Mouse (Mus musculus) stomach, embryonic 15.5 days (tissue): Measurements from ENCODE around the gene Gm38431. TPM values are rescaled to one million over a fixed set of nuclear protein-coding genes. Genes with fewer than 3 reads are reported as not detected.

Experiments
- ATAC-seq: fragments of 200-750 bp; cut with Nextera tagmentation; 2 replicates; pipeline ENCODE4 v1.8.0; 2017; ENCODE audit warnings: low read depth, moderate number of reproducible peaks, moderate TSS enrichment; ENCODE audit not compliant: insufficient read depth, low FRiP score
- H3K27ac ChIP-seq: fragments of 300-500 bp; sonication (generic); 2 replicates; pipeline ENCODE4 v1.5.1; 2015; ENCODE audit warnings: mild to moderate bottlenecking, inconsistent platforms
- H3K27me3 ChIP-seq: fragments of 300-500 bp; sonication (generic); replicated peaks from 2 replicates; pipeline ENCODE4 v1.6.1; 2015; ENCODE audit warnings: inconsistent platforms
- H3K36me3 ChIP-seq: fragments of 300-500 bp; sonication (generic); 2 replicates; pipeline ENCODE4 v1.6.1; 2015; ENCODE audit warnings: inconsistent platforms
- H3K4me1 ChIP-seq: fragments of 300-500 bp; sonication (generic); 2 replicates; pipeline ENCODE4 v1.6.1; 2015; ENCODE audit warnings: inconsistent platforms
- H3K4me2 ChIP-seq: fragments of 300-500 bp; sonication (generic); 2 replicates; pipeline ENCODE4 v1.6.1; 2015; ENCODE audit warnings: mild to moderate bottlenecking, inconsistent platforms
- H3K4me3 ChIP-seq: fragments of 300-500 bp; sonication (generic); replicated peaks from 2 replicates; pipeline ENCODE4 v1.5.1; 2015; ENCODE audit warnings: inconsistent platforms
- H3K9ac ChIP-seq: fragments of 300-500 bp; sonication (generic); 2 replicates; pipeline ENCODE4 v1.6.1; 2015; ENCODE audit warnings: inconsistent platforms
- H3K9me3 ChIP-seq: fragments of 300-500 bp; sonication (generic); 2 replicates; pipeline ENCODE4 v1.6.1; 2016; ENCODE audit warnings: inconsistent platforms
- WGBS: fragments of 180-500 bp; shearing (Covaris S2); methylation state at CpG from one replicate; pipeline ENCODE4 v1.1.7; 2015; 5-methylcytosine and 5-hydroxymethylcytosine counted together
- polyA plus RNA-seq: library from polyadenylated mRNA; unstranded; fragments of >200 nt; fragmentation: Nextera tagmentation; extraction: Ambion mirVana; gene quantifications from 2 replicates; pipeline ENCODE4 v1.2.1, GENCODE M21; 2015

Gene Gm38431
- polyA plus RNA-seq, 1 experiment from 2014 or later: 1.7 TPM

DNA sequence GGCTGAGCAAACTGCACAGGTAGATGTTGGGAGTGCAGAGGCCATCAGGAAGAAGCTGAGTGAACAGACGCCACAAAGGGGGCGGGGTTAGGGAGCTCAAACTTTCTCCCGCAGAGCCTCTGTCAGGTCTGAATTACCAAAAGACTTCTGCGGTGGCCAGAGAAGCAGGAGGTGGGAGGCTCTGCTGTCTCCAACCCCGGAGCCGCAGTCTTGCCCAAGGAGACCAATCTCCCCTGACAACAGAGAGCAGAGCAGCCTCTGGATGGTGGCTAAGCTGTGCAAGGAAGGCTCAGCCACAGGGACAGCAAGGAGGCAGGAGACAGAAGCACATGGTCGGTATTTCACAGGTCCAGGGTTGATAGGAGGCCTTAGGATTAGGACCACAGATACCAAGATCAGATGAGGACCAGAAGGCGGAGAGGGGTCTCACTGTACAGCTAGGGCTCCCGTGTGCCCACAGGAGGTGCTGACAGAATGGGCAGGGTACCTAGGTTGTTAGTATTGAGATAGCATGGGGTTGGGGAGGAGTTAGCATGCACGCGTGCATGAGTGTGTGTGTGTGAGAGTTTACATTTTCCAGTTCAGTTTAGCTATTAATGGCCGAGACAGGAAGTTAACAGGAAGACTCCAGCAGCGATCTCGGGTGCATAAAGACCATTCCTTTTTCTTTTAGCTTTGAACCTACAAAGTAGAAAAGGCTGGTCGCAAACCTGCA, 8.8 kb upstream of the Gm38431 start:
- no peaks in the 10 kb centered on the region for H3K4me1 ChIP-seq
- no peaks in the 10 kb centered on the region for H3K27me3 ChIP-seq
- no peak overlapping the region; the same call in 1 of the 2 replicates for H3K9ac ChIP-seq
- H3K36me3 ChIP-seq: no peaks in the 10 kb centered on the region
- H3K4me2 ChIP-seq: peak overlapping the region; percentile 8; the same call in 1 of the 2 replicates
- WGBS: 37% methylated on average over 15 of the region's 15 CpGs
- H3K27ac ChIP-seq: no peak overlapping the region
- no peaks in the 10 kb centered on the region for H3K9me3 ChIP-seq
- no peak for ATAC-seq
- no peak overlapping the region for H3K4me3 ChIP-seq

DNA sequence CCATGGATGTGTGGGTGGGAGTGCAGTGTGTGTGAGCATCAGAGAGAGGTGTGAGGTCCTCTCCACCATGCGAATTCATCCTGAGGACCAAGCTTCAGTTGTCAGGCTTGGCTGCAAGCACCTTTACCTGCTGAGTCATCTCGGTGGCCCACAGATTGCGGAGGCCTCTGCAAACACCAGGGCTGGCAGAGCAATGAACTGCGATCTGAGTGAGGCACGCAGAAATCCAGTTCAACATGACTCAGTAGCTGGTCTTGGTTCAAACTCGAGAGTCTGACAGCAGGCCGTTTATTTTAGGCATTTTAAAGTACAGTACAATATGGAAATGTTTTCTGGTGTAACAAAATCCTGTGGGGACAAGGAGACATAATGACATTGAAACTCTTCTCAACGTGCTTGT, 6.0 kb upstream of the Gm38431 start:
- ATAC-seq: no peak
- 62% methylated on average over 8 of the region's 8 CpGs for WGBS
- Histone ChIP-seq H3K4me3 (no peak overlapping the region), H3K4me2 (no peak overlapping the region), H3K27me3 (no peaks in the 10 kb centered on the region), H3K9ac (no peak overlapping the region), H3K27ac (no peak overlapping the region), H3K9me3 (no peaks in the 10 kb centered on the region), H3K36me3 (no peaks in the 10 kb centered on the region), H3K4me1 (no peaks in the 10 kb centered on the region)

GRCm38 (mm10) chr9:21095958-21096357, 4.2 kb upstream of the Gm38431 start:
- Histone ChIP-seq H3K36me3 (no peaks in the 10 kb centered on the region), H3K27me3 (no peaks in the 10 kb centered on the region), H3K4me3 (no peak overlapping the region), H3K27ac (no peak overlapping the region), H3K9ac (no peak overlapping the region), H3K9me3 (no peaks in the 10 kb centered on the region), H3K4me1 (peaks cover under 1% of the 10 kb centered on the region; the same call in 1 of the 2 replicates), H3K4me2 (no peak overlapping the region)
- no peak for ATAC-seq
- 87% methylated on average over 4 of the region's 4 CpGs for WGBS

GRCm38 (mm10) chr9:21093423-21093822, 1.6 kb upstream of the Gm38431 start:
- Histone ChIP-seq H3K4me1 (peaks cover 11% of the 10 kb centered on the region), H3K4me3 (no peak overlapping the region), H3K27me3 (no peaks in the 10 kb centered on the region), H3K4me2 (no peak overlapping the region), H3K36me3 (peaks cover 19% of the 10 kb centered on the region), H3K27ac (no peak overlapping the region), H3K9me3 (no peaks in the 10 kb centered on the region), H3K9ac (no peak overlapping the region)
- no peak for ATAC-seq
- WGBS: 93% methylated on average over 9 of the region's 9 CpGs

GRCm38 (mm10) chr9:21090972-21091706, 658 bp downstream of the Gm38431 start:
- peak; percentile 3; the same call in 1 of the 2 replicates for ATAC-seq
- Histone ChIP-seq H3K9me3 (no peaks in the 10 kb centered on the region), H3K36me3 (peaks cover 35% of the 10 kb centered on the region), H3K9ac (peak overlapping the region; percentile 62), H3K27me3 (no peaks in the 10 kb centered on the region), H3K4me2 (peak overlapping the region; percentile 71), H3K4me3 (peak overlapping the region; percentile 75), H3K27ac (peak overlapping the region; percentile 92), H3K4me1 (peaks cover 11% of the 10 kb centered on the region)
- WGBS: 2% methylated on average over 24 of the region's 24 CpGs

- H3K36me3 ChIP-seq: peaks cover 41% of the 10 kb centered on the region
- H3K4me2 ChIP-seq: peak overlapping the region; percentile 71
- H3K4me1 ChIP-seq: peaks cover 11% of the 10 kb centered on the region
- peak overlapping the region; percentile 75 for H3K4me3 ChIP-seq
- 85% methylated on average over 1 of the region's 1 CpGs for WGBS
- no peak for ATAC-seq
- H3K27ac ChIP-seq: peak overlapping the region; percentile 92; the same call in 1 of the 2 replicates
- peak overlapping the region; percentile 62; the same call in 1 of the 2 replicates for H3K9ac ChIP-seq
- H3K27me3 ChIP-seq: no peaks in the 10 kb centered on the region
- H3K9me3 ChIP-seq: no peaks in the 10 kb centered on the region
Observed at GRCm38 (mm10) chr9:21090537-21090936, 1.3 kb downstream of the Gm38431 start.

- no peak for ATAC-seq
- Histone ChIP-seq H3K4me3 (no peak overlapping the region), H3K4me1 (no peaks in the 10 kb centered on the region), H3K36me3 (peaks cover 81% of the 10 kb centered on the region), H3K9me3 (no peaks in the 10 kb centered on the region), H3K27ac (no peak overlapping the region), H3K9ac (no peak overlapping the region), H3K27me3 (no peaks in the 10 kb centered on the region), H3K4me2 (no peak overlapping the region)
- 85% methylated on average over 3 of the region's 3 CpGs for WGBS
Observed at GRCm38 (mm10) chr9:21083324-21083723, 8.5 kb downstream of the Gm38431 start.

DNA sequence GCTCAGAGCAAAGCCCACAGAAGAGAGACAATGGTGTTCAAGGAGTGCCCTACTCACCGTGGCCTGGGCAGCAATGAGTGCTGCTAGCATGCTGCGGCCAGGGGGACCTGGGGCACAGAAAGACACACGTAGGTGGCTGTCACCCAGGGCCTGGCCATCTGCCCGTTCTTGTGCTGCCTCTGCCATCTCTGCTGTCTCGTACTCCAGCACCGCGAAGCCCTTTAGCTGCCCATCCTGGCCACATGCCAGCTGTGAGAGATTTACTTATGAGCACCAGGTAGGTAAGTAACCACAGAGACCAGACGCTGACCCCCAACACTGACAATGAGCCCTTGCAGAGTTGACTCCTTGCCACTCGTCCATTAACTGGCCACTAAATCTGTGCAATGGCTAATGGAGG, 10.7 kb downstream of the Gm38431 start:
- no peaks in the 10 kb centered on the region for H3K4me1 ChIP-seq
- H3K27me3 ChIP-seq: no peaks in the 10 kb centered on the region
- H3K9me3 ChIP-seq: no peaks in the 10 kb centered on the region
- 89% methylated on average over 9 of the region's 9 CpGs for WGBS
- ATAC-seq: no peak
- peaks cover 83% of the 10 kb centered on the region for H3K36me3 ChIP-seq
- H3K4me3 ChIP-seq: no peak overlapping the region
- H3K27ac ChIP-seq: no peak overlapping the region
- H3K9ac ChIP-seq: no peak overlapping the region
- no peak overlapping the region for H3K4me2 ChIP-seq

- no peak overlapping the region for H3K4me3 ChIP-seq
- ATAC-seq: no peak
Observed at GRCm38 (mm10) chr9:21075625-21076024, 16.2 kb downstream of the Gm38431 start.

DNA sequence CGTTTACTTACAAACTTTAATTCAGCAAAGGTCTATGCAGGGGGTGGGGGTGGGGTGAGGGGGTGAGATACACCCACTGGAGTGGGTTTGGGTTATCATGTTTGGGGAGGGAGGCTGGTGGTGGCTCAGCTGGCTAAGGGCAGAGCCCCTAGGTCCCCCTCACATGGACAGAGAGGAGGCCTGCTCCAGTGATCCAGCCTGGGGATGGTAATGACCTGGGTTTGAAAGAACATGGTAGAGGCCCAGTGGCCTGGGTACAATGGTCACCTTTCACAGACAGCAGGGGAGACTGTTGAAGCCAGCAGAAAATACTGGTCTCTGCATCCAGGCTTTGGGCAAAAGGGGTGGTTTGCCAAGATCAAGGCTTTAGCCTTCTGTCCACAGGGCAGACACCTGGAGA, 17.6 kb downstream of the Gm38431 start:
- Histone ChIP-seq H3K9me3 (no peaks in the 10 kb centered on the region), H3K4me3 (no peak overlapping the region), H3K27me3 (no peaks in the 10 kb centered on the region), H3K9ac (no peak overlapping the region), H3K27ac (peak overlapping the region; percentile 52; the same call in 1 of the 2 replicates), H3K36me3 (peaks cover 39% of the 10 kb centered on the region), H3K4me2 (no peak overlapping the region), H3K4me1 (peaks cover 15% of the 10 kb centered on the region)
- no peak for ATAC-seq
- WGBS: 81% methylated on average over 1 of the region's 1 CpGs

More at GRCm38 (mm10) chr9:21075625-21076024, 16.2 kb downstream of the Gm38431 start:
- 90% methylated on average over 3 of the region's 3 CpGs for WGBS
- no peak overlapping the region for H3K9ac ChIP-seq
- peaks cover 15% of the 10 kb centered on the region for H3K4me1 ChIP-seq
- no peaks in the 10 kb centered on the region for H3K27me3 ChIP-seq
- no peak overlapping the region for H3K27ac ChIP-seq
- H3K9me3 ChIP-seq: no peaks in the 10 kb centered on the region
- peaks cover 48% of the 10 kb centered on the region for H3K36me3 ChIP-seq
- no peak overlapping the region for H3K4me2 ChIP-seq

- ATAC-seq: peak; percentile 94
- peak within 1 kb of the TSS; percentile 52 for H3K27ac ChIP-seq
- H3K9ac ChIP-seq: peak within 1 kb of the TSS; percentile 90
- peaks cover 31% of the 10 kb centered on the region for H3K36me3 ChIP-seq
- H3K4me3 ChIP-seq: peak within 1 kb of the TSS; percentile 93
- H3K27me3 ChIP-seq: no peaks in the 10 kb centered on the region
- peaks cover 15% of the 10 kb centered on the region for H3K4me1 ChIP-seq
- WGBS: 2% methylated on average over 58 of the region's 58 CpGs
- H3K9me3 ChIP-seq: no peaks in the 10 kb centered on the region
- peak within 1 kb of the TSS; percentile 91 for H3K4me2 ChIP-seq
Observed at GRCm38 (mm10) chr9:21073044-21073840, 18.6 kb downstream of the Gm38431 start, which contains the start of the genes Gm49373 and Fdx1l. Gene Gm49373, minus strand, starts transcription at chr9:21073096. Gene Fdx1l, minus strand, starts transcription at chr9:21073614.
